Mouse (Mus musculus): ENCODE results near the gene Crls1.

Crls1 gene

DNA sequence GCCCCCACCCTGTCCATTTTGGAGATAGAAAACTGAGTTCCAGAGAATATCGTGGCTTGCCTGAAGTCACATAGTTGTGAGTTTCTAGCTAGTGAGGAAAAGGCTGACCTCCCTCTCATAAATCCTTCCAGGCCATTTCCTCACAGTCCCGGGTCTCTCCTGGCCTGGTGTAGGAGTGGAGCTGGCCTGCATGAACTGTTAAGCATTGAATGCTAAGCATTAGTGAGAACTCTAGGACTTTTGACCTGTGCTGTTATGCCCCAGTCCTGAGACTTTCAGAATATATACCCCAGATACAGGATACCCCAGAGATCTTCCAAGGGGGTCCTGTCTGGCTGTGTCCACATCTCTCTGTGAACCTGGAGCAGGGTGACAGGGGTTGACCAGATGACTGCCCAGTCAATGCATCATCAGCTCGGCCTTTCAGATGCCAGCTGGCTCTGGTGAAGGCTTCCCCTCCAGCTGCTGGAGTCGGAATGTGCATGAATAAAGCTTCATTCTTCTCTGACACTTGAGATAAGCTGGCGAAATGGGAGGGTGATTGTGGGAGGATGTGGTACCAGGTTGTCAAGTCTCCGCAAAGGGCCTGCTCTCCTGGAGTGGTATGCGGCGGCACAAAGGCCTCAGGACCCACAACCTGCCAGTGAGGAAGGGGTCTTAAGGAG lies 38.0 kb downstream of the Crls1 start:
- no peak for DNase-seq (ENCODE audit: low spot score in 2 of 2)

- DNase-seq (ENCODE audit: low spot score in 2 of 2) = no peak
Observed at GRCm38 (mm10) chr2:132885312-132885711, 38.8 kb downstream of the Crls1 start.

DNA sequence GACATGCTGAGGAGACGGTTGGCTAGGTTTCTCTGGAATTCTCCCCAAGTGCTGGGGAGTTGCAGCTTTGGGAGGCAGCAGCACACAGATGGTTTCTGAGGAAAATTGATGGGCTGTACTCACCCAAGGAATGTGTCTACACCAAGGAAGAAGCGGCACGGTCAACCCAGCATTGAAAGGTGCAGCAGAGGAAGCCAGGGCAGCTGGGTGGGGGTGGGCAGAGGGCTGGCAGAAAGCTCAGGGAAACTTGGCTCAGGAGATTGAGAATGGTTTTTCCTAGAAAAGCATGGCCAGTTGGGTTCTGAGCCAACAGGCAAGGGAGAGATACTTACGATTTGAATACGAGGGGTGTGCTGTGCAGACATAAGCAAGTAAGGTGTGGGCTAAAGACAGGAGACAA lies 47.4 kb downstream of the Crls1 start:
- DNase-seq (ENCODE audit: low spot score in 2 of 2) = no peak

- no peak for DNase-seq (ENCODE audit: low spot score in 2 of 2)
Observed at GRCm38 (mm10) chr2:132898211-132898610, 51.7 kb downstream of the Crls1 start.

- DNase-seq (ENCODE audit: low spot score in 2 of 2) = no peak
Observed at GRCm38 (mm10) chr2:132900596-132900995, 54.1 kb downstream of the Crls1 start.

DNA sequence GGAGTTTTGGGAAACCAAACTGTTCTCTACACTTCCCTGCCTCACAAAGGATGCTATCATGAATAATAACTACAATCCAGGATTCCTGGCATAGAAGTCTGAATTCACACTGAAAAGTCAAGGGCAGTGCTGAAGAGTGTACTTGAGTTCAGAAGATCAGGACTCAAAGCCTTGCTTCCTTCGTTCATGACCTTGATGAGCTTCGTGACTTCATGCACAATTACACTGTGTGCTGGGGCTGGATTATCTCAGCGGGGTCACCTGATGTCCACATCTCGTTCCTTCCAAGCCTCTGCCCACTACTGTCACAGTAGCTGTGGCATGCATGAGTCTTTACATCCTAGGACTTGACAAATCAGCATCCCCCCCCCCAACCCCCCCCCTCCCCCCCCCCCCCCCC lies 55.2 kb downstream of the Crls1 start:
- DNase-seq (ENCODE audit: low spot score in 2 of 2) = no peak

DNA sequence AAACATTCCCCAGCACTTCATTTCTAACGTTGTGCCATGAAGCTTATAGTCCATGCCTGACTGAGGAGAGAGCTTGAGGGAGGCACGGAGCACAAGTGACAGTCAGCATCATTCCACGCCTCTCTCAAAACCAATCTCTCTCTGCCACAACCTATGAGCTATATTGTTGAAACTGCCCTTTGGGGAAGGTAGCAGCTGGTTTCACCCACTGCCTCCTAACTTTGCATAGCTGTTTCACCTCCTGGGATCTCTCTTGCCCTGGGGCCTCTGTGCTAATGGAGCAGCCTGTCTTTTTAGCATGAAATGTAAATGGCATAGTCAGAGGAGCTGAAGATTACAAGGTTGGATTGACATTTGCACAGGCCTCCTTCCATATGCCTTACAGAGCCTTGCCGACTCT lies 55.6 kb downstream of the Crls1 start:
- no peak for DNase-seq (ENCODE audit: low spot score in 2 of 2)

- peak in 1 of 2 experiments; percentile 11 for DNase-seq (ENCODE audit: low spot score in 2 of 2)
Observed at GRCm38 (mm10) chr2:132903498-132903897, 57.0 kb downstream of the Crls1 start.

- DNase-seq (ENCODE audit: low spot score in 2 of 2) = no peak
Observed at GRCm38 (mm10) chr2:132904961-132905360, 58.5 kb downstream of the Crls1 start.

- DNase-seq (ENCODE audit: low spot score in 2 of 2) = no peak
Observed at GRCm38 (mm10) chr2:132906763-132907162, 60.3 kb downstream of the Crls1 start.

GRCm38 (mm10) chr2:132914785-132915184 lies 68.3 kb downstream of the Crls1 start:
- no peak for DNase-seq (ENCODE audit: low spot score in 2 of 2)

Data from urinary bladder, adult 18-20 months (tissue).